Mouse (Mus musculus): ENCODE measurements around the gene Cdiptos.
A peak's percentile ranks its signal among the peaks of the same experiment; 100 is the strongest.

Gene Cdiptos

DNA sequence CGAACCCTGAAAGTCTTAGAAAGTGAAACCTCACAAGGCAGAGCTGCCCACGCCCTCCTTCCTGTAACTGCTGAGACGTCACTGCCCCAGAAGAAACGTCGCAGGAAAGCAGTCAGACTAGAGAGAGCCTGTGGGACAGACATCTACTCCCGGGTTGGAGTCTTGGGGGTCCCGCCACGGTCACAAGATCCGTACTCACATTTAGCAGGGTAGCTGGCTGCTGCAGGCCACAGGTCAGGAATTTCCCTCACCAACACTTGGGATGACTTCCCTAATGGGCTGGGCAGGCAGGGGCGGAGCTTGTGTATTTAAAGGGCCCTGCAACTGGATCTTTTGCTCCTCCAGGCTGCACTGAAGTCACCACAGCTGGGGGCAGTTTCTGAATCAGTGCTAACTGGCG is 38.4 kb upstream of the Cdiptos start, which contains the start of gene Mvp:
Gene Mvp, minus strand, starts transcription at position 302 of the 400 bp plus-strand sequence.
- peak; percentile 56 for DNase-seq (ENCODE audit: low spot score)

GRCm38 (mm10) chr7:127013385-127013784 is 37.5 kb upstream of the Cdiptos start:
- DNase-seq (ENCODE audit: low spot score) = no peak

- no peak for DNase-seq (ENCODE audit: low spot score)
These were observed 36.9 kb upstream of the Cdiptos start for GRCm38 (mm10) chr7:127012845-127013244.

DNA sequence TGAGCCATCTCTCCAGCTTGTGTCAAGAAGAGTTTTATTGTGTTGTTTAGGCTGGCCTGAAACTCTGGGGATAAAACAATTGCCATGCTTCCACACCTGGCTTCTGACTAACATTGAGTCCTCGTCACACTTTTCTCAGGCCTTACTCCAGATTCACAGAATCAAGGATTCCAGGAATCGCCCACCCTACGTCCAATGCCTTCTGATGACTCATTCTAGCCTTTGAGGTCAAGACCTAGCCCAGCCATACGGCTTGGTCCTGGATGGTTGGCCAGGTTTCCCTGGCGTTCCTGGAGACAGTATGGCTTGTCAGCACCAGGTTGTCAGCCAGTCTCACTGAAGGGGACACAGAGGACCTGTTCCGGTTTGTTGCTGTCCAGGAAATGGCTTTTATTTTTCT is 36.5 kb upstream of the Cdiptos start:
- DNase-seq (ENCODE audit: low spot score) = no peak

DNA sequence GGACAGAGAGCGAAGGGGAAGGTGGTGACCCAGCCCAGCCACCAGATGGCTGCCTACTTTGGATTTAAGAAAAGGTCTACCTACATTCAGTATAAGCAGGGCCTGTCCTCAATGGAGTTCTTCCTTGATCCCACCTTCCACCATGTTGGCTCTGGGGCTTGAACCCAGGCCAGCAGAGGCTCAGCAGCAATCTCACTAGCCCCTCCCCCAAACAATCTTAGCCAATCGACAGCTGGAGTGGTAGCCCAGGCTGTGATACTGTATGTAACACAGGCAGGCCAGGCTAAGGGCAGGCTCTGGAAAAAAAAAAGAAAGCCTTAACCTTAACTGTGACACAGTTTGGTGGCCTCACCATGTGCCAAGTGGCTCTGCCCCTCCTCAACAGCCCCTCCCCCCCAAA is 35.8 kb upstream of the Cdiptos start:
- no peak for DNase-seq (ENCODE audit: low spot score)

DNA sequence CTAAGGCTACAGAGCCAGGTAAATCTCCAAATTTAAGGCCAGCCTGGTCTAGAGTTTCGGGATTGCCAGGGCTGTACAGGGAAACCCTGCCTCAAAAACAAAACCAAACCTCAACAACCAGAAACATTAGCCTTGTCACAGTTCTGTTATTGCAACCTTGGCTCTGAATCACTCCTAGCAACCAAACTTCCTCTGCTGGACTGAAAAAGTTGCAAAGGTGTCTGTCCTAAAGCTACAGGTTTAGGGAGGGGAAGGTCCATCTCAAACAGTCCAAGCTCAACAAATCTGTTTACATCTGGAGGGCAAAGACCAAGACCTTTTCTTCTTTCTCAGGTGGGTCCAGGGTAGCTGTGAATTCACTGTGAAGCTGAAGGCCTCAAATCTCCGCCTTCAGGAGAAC is 35.2 kb upstream of the Cdiptos start:
- DNase-seq (ENCODE audit: low spot score) = no peak

GRCm38 (mm10) chr7:127009307-127010085 is 33.6 kb upstream of the Cdiptos start:
- no peak for DNase-seq (ENCODE audit: low spot score)

- DNase-seq (ENCODE audit: low spot score) = peak; percentile 89
These were observed 32.5 kb upstream of the Cdiptos start for GRCm38 (mm10) chr7:127008239-127009019.

GRCm38 (mm10) chr7:127007313-127008024 is 31.6 kb upstream of the Cdiptos start:
- no peak for DNase-seq (ENCODE audit: low spot score)

- DNase-seq (ENCODE audit: low spot score) = no peak
These were observed 28.4 kb upstream of the Cdiptos start for GRCm38 (mm10) chr7:127004122-127004875.

DNA sequence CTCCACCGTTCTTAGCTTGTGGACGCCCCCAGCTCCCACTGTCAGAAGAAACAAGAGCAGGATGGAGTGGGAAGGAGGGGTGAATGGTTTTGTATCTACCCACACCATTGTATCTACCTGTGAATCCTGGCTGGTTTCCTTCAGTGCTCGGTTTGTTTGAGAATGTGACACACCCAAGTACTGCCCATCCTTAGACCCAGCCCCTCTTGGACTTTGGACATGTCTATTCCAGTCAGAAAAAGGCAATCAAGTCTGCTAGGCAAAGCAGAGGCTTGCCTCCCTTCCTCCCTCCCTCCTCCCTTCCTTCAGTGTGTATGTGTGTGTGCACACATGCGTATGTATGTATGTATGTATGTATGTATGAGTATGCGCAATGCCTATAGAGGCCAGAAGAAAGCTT is 27.7 kb upstream of the Cdiptos start:
- no peak for DNase-seq (ENCODE audit: low spot score)

DNA sequence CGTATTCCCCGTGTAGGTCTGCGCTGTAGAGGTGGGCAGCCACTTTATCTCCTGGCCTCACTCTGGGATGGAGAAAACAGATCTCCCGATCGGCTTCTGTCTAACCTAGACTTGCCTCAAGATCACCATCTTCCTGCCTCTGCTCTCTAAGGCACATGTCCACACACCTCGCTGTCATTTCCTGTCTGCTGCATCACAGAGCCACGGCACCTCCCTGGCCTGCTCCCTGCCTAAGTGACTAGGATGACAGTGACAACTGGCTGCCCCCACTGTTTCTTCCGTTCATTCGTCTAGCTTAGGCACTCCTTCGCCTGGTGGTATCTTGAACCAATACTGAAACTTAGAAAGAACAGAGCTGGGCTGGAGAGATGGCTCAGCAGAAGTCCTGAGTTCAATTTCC is 23.7 kb upstream of the Cdiptos start:
- DNase-seq (ENCODE audit: low spot score) = no peak

- DNase-seq (ENCODE audit: low spot score) = no peak
These were observed 20.6 kb upstream of the Cdiptos start for GRCm38 (mm10) chr7:126996449-126996848.

GRCm38 (mm10) chr7:126988816-126989215 is 12.9 kb upstream of the Cdiptos start:
- DNase-seq (ENCODE audit: low spot score) = no peak

- peak; percentile 44 for DNase-seq (ENCODE audit: low spot score)
These were observed 10.4 kb upstream of the Cdiptos start for GRCm38 (mm10) chr7:126986319-126986718.

GRCm38 (mm10) chr7:126984667-126985444 is 9.0 kb upstream of the Cdiptos start:
- no peak for DNase-seq (ENCODE audit: low spot score)

GRCm38 (mm10) chr7:126983113-126983512 is 7.2 kb upstream of the Cdiptos start:
- no peak for DNase-seq (ENCODE audit: low spot score)

DNA sequence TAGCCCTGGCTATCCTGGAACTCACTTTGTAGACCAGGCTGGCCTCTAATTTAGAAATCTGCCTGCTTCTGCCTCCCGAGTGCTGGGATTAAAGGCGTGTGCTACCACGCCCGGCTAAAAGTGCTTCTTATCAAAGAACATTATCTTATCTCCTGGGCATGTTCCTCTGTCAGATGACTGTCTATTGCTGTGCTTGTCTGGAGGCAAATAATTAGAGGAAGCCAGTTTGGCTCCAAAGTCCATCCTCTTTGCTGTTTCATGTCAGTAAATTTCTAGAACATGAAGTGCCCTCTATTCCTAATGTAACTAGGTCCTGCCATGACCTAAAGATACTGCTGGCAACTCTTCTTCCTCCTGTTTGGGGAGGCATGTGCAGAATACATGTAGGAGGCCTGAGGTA is 6.2 kb upstream of the Cdiptos start:
- DNase-seq (ENCODE audit: low spot score) = no peak

- DNase-seq (ENCODE audit: low spot score) = no peak
These were observed 5.7 kb upstream of the Cdiptos start for GRCm38 (mm10) chr7:126981601-126982000.

DNA sequence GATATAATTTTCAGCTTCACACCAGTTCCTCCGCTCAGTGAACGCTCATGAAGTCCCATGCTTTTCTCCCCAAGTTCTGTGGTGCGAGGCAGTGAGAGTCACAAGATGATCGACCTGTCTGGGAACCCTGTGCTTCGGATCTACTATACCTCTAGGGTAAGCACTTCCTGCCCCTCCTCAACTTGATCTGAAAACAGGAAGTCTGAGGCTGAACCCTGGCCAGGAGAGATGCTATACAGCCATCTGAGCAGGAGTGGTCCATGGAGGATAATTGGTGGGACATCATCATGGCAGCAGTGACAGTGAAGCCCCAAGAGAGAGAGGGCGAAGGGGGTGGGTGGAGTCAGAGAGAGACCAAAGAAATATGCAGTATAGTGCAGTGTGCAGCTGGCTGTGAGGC is 2.9 kb upstream of the Cdiptos start:
- no peak for DNase-seq (ENCODE audit: low spot score)

GRCm38 (mm10) chr7:126976878-126977459 is 1.1 kb upstream of the Cdiptos start:
- DNase-seq (ENCODE audit: low spot score) = no peak

GRCm38 (mm10) chr7:126975893-126975949 is 177 bp downstream of the Cdiptos start, which contains the start of gene Cdipt:
TSS of gene Cdipt (plus strand) at chr7:126975914.
- DNase-seq (ENCODE audit: low spot score) = no peak

Data from layer of hippocampus, adult 11-12 months (tissue).